Mouse (Mus musculus): ENCODE data around the gene Spib.

The Spib gene

GRCm38 (mm10) chr7:44527483-44528398 lies 4.1 kb downstream of the Spib start:
- in situ Hi-C loops (cut with MseI, MboI) = loop anchor here in 1 of 2 experiments (5.0 kb wide), 1 partner anchor 35 kb away; no protein-coding TSS in a partner anchor

GRCm38 (mm10) chr7:44526414-44527154 lies 5.3 kb downstream of the Spib start:
- in situ Hi-C loops (cut with MseI, MboI) = loop anchor here in 1 of 2 experiments (5.0 kb wide), 1 partner anchor 36 kb away; no protein-coding TSS in a partner anchor

GRCm38 (mm10) chr7:44525126-44525832 lies 6.6 kb downstream of the Spib start:
- in situ Hi-C loops (cut with MseI, MboI) = loop anchor here in 1 of 2 experiments (5.0 kb wide), 1 partner anchor 37 kb away; no protein-coding TSS in a partner anchor

GRCm38 (mm10) chr7:44524502-44524901 lies 7.4 kb downstream of the Spib start, which contains the start of gene Mybpc2:
Gene Mybpc2 (minus strand): TSS chr7:44524656.
- in situ Hi-C loops (cut with MseI, MboI) = no loop called here

GRCm38 (mm10) chr7:44523056-44523455 lies 8.8 kb downstream of the Spib start:
- in situ Hi-C loops (cut with MseI, MboI) = no loop called here

- in situ Hi-C loops (cut with MseI, MboI) = no loop called here
These were observed 10.2 kb downstream of the Spib start for GRCm38 (mm10) chr7:44521710-44522109.

GRCm38 (mm10) chr7:44520990-44521389 lies 10.9 kb downstream of the Spib start:
- in situ Hi-C loops (cut with MseI, MboI) = no loop called here

- in situ Hi-C loops (cut with MseI, MboI) = no loop called here
These were observed 12.5 kb downstream of the Spib start for GRCm38 (mm10) chr7:44519240-44519913.

DNA sequence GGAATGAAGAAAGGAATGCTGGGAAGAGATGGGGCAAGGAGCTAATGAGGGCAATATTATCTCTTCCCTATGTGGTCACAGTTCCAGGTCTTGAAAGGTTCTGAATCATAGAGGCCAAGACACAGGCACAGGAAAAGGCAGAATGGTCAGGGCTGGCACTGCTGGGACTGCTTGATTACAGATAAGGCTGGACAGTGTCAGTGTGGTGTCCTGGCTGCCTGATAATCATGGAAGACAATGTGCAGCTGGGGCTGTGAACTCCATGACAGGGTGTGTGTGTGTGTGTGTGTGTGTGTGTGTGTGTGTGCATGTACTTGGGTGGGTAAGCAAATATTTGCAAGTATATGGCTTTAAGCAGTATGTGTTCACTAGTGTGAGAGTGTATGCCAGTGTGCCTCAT lies 24.4 kb downstream of the Spib start:
- in situ Hi-C loops (cut with MseI, MboI) = no loop called here

DNA sequence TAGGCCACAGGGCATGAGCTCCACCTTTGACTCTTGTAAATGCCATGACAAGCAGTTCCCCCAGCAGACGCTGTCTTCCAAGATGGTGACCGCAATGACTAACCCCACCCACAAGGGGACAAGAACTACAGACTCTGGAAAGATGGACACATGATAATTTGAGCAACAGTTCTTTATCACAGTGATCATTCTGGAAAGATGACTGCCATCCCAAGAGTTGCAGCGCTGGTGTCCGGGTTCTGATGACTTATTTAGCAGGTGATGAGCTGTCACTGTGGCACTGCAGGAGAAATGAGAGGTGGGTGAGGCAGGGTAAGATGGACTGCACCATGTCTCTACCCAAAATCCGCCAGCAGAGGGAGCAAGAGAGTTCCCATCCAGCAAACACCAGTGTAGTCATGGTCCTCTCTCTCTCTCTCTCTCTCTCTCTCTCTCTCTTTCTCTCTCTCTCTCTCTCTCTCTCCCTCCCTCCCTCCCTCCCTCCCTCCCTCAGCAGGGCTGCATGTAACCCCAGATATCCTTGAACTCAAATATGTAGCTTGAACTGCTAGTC lies 30.2 kb downstream of the Spib start:
- in situ Hi-C loops (cut with MseI, MboI) = no loop called here

- in situ Hi-C loops (cut with MseI, MboI) = no loop called here
These were observed 31.8 kb downstream of the Spib start for GRCm38 (mm10) chr7:44500046-44500445.

- in situ Hi-C loops (cut with MseI, MboI) = no loop called here
These were observed 32.9 kb downstream of the Spib start for GRCm38 (mm10) chr7:44498922-44499321.

DNA sequence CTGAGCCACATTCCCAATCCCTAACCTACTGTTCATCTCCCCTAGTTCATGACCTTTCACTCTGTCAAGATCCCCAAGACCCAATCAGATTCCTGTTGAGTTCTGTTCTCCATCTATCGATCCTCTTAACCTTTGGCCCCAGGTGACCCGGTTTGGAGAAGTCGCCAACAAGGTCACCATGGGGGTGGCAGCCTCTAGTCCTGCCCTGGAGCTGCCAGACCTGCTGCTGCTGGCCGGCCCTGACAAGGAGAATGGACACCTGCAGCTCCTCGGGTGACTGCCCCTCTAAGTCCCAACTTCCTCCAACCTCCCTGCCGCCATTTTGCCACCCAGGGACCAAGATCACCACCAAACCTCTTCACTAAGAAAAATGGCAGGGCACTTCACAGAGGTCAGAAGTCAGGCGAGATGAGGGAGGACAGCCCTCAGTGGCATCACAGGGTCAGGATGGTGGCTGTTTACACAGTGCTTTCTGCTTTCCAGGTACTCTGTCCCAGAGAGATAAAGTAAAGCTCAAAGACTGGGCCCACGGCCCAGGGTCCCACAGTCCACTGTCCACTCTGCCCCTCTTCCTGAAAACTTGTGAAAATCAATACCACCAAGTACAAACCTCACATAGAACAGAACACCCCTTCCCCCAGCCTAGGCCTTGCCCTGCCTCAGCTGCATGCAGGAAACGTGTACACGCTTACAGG lies 34.4 kb downstream of the Spib start:
- in situ Hi-C loops (cut with MseI, MboI) = no loop called here

DNA sequence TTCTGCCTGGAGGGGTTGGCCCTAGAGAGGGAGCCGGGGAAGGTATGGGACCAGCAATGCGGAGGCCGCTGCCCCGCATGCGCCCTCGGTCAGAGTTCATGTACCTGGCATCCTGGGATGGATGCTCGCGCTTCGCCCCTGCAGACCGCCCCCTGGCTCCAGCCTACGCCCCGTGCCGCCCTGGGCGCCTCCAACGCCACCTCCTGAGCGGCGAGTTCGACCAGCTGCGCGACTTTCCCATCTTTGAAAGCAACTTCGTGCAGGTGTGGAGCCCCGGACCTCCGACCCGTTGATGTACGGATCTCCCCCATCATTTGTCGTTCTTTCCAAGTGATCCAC lies 35.1 kb downstream of the Spib start:
- in situ Hi-C loops (cut with MseI, MboI) = no loop called here

DNA sequence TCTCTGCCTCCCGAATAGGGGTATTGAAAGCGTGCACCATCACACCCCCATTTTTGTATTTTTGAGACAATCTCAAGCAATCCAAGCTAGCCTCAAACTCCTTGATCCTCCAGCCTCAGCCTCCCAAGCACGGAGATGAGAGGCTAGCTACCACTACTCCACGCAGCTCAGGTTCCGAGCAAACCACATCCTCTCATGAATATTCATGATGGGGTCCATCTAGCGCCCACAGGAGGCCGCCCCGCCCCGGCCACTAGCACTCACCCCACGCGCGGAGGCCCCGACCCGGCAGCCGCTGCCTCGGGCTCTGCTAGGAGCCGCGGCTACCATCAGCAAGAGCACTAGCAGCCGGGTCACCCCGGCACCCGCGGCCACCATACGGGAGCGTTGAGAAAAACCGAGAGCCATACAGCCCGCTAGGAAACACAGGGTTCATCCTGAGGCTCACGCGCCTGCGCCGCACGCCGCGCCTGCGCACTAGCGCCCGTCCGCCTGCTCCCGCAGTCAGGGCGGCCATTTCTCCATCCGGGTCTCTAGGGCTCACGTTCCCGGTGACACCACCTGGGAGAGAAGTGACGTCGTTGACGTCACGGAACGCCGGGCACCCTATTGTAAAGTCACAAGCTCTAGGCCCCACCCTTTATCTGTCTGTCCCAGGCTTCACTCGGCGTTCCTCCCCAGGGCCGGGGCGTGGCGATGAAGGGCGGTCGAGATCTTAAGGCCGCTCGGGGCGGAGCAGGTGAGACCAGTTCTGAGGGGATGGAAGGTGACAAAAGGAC lies 35.7 kb downstream of the Spib start, which contains the start of the genes Emc10 and Fam71e1:
Gene Emc10 (minus strand): TSS at position 538 of the 779 bp plus-strand sequence.
Gene Fam71e1 (plus strand): TSS at position 590 of the 779 bp plus-strand sequence.
- in situ Hi-C loops (cut with MseI, MboI) = no loop called here

- in situ Hi-C loops (cut with MseI, MboI) = no loop called here
These were observed 36.8 kb downstream of the Spib start for GRCm38 (mm10) chr7:44495086-44495485.

DNA sequence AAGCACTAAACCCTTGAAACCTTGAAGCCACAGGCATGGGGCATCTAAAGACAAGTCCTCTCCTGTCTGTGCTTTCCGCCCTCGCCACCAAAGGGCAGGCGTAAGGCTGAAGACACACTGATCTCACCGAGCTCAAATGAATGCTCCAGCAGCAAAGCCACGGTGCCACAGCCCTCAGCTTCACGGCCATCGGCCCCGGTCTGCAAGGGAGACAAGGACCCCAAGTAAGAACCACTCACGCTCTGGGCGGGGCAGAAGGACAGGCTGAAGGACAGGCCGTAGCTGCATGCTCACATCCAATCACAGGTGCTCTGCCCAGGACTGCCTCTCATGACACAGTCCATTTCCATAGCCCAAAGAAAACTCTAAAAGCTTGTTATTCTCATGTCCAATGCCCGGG lies 37.2 kb downstream of the Spib start:
- in situ Hi-C loops (cut with MseI, MboI) = no loop called here

DNA sequence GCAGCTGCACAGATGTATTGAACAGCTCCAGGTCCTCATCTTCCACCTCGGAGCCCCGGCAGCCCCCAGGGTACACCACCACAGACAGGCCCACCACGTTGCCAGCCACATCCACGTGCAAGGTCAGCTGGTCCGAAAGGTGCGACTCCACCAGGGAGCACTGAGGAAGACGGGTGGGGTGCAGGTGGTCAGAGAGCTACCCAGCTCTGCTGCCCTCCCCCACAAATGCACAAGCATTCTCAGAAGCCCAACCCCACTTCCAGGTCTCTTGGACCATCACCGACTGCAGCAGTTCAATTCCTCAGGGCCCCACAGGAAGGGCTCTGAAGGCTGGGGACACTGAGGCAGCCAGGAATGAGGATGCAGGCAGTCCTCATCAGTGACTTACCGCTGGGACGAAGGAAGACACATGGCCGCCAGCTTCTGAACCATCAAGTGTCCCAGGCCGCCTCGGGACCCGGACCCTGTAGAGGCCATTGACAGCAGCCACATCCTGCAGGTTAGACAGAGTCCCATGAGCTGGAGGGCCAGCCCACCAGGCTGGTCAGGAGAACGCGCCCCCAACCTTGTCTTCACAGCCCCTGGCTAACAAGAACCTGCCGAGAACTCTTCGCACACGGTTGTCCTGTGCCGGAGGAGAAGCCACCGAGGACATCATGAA lies 39.6 kb downstream of the Spib start:
- in situ Hi-C loops (cut with MseI, MboI) = no loop called here

DNA sequence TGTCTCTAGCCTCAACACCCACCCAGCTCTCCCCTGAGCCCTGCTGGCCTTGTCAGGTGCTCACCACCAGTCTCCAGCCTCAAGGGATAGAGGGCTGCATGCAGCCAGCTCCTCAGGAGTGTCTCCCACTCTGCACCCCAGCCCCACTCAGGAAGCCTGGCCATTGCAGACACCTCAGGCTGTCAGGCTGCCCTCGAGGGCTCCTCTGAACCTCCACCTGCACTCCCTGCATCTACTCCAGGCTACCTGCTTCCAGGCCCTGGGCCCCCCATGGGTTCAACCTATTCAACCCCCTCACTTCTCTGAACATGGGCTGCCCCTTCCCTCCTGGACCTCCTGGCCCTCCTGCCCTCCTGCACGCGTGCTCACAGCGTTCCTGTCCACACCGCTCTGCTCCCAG lies 40.5 kb downstream of the Spib start:
- in situ Hi-C loops (cut with MseI, MboI) = no loop called here
